Mouse (Mus musculus): ENCODE measurements around the gene Lrsam1. TPM values are rescaled to one million over a fixed set of nuclear protein-coding genes. Genes with fewer than 3 reads are reported as not detected.

Gene Lrsam1
- total and polyA plus RNA-seq, 2 experiments from 2014 or later, result 22.1 to 37.9 TPM

DNA sequence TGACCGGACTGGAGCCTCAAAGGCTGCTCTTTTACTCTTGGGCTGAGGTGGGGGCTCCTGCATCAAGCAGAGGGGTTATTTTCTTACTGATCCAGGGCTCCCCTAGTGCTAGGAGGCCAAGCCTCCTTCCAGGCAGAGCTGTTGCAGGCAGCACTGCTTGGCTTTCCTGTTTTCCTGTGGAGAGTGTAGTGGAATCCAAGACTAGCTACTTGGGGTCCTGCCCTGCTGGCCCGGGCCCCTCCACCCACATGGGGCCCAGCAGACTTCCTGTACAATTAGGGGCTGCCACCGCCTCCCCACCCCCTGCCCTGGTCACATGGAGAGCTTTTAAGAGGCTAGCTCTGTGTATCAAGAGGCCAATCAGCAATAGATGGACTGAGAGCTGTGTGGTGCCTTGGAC, 72.9 kb downstream of the Lrsam1 start:
- H3K9ac ChIP-seq (replicated peaks; ENCODE audit: low read length), result no peak overlapping the region
- no peak overlapping the region for H3K4me3 ChIP-seq (ENCODE audit: low read length)
- no peaks in the 10 kb centered on the region for H3K9me3 ChIP-seq (ENCODE audit: low read length)
- no peak; the same call in 1 of the 2 replicates for ATAC-seq
- no peak for DNase-seq (ENCODE audit: low spot score)
- H3K36me3 ChIP-seq (ENCODE audit: insufficient read depth, low read length), result no peaks in the 10 kb centered on the region
- H3K27ac ChIP-seq, result 0 out of 2 replicates have a peak overlapping the region, but pooled peaks have one; percentile 34
- TF ChIP-seq CTCF (IDR thresholded peaks at IDR 0.05; ENCODE audit: low read depth), result no peak
- 44% methylated on average over 3 of the region's 3 CpGs for WGBS
- no peaks in the 10 kb centered on the region for H3K27me3 ChIP-seq (ENCODE audit: insufficient read depth, low read length)
- peaks cover 5% of the 10 kb centered on the region for H3K4me1 ChIP-seq (ENCODE audit: insufficient read depth, low read length)
- H3K4me2 ChIP-seq (ENCODE audit: low read depth, low read length), result no peak overlapping the region

GRCm38 (mm10) chr2:32888029-32888428, 73.4 kb downstream of the Lrsam1 start:
- Histone ChIP-seq H3K9ac (replicated peaks; ENCODE audit: low read length) (no peak overlapping the region), H3K9me3 (ENCODE audit: low read length) (no peaks in the 10 kb centered on the region), H3K4me1 (ENCODE audit: insufficient read depth, low read length) (peaks cover 5% of the 10 kb centered on the region), H3K27me3 (ENCODE audit: insufficient read depth, low read length) (no peaks in the 10 kb centered on the region), H3K36me3 (ENCODE audit: insufficient read depth, low read length) (no peaks in the 10 kb centered on the region), H3K4me2 (ENCODE audit: low read depth, low read length) (no peak overlapping the region), H3K27ac (peak overlapping the region; percentile 34; the same call in 1 of the 2 replicates), H3K4me3 (ENCODE audit: low read length) (no peak overlapping the region)
- no peak; the same call in 1 of the 2 replicates for ATAC-seq
- 29% methylated on average over 9 of the region's 9 CpGs for WGBS
- no peak for DNase-seq (ENCODE audit: low spot score)
- no peak for TF ChIP-seq CTCF (IDR thresholded peaks at IDR 0.05; ENCODE audit: low read depth)

GRCm38 (mm10) chr2:32884745-32885144, 76.7 kb downstream of the Lrsam1 start:
- TF ChIP-seq CTCF (IDR thresholded peaks at IDR 0.05; ENCODE audit: low read depth), result no peak
- no peaks in the 10 kb centered on the region for H3K27me3 ChIP-seq (ENCODE audit: insufficient read depth, low read length)
- 40% methylated on average over 7 of the region's 7 CpGs for WGBS
- no peak overlapping the region for H3K4me2 ChIP-seq (ENCODE audit: low read depth, low read length)
- H3K36me3 ChIP-seq (ENCODE audit: insufficient read depth, low read length), result no peaks in the 10 kb centered on the region
- DNase-seq (ENCODE audit: low spot score) (no peak), ATAC-seq (no peak)
- H3K9me3 ChIP-seq (ENCODE audit: low read length), result no peaks in the 10 kb centered on the region
- no peak overlapping the region for H3K9ac ChIP-seq (replicated peaks; ENCODE audit: low read length)
- no peak overlapping the region for H3K27ac ChIP-seq
- H3K4me1 ChIP-seq (ENCODE audit: insufficient read depth, low read length), result peaks cover 24% of the 10 kb centered on the region
- no peak overlapping the region for H3K4me3 ChIP-seq (ENCODE audit: low read length)

DNA sequence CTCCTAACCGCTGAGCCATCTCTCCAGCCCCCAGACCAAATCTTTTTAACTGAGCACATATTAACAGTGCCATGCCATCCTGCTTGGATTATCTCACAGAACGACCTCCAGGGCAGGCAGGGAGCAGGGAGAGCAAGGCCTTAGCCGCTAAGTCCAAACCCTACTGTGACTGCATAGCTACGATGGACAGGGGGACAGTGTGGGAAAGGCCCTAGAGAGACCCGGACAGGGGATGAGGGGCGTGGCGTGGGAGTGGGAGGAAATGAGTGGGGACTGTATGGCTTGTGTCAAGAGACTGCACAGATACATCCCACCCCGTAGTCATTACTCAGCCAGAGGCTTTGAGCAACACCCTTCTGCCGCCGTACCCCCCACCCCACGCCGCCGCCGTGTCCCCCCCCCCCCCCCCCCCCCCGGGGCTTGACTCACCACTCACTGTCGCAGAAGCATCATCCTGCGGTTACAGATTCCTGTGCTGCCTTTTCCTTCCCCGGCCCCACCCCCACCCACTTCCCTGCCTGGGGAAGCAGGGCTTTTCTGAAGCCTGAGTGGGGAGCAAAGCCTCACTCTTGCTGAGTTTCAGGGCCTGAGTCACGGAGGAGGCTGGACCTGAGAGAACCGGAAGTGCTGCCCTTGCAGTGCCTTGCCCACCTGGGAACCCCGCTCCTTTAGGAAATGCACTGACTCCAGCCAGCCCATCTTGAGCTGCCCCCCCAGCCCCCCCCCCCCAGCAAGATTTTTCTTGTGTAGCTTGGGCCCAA, 79.0 kb downstream of the Lrsam1 start:
- Histone ChIP-seq H3K4me3 (ENCODE audit: low read length) (no peak overlapping the region), H3K27me3 (ENCODE audit: insufficient read depth, low read length) (no peaks in the 10 kb centered on the region), H3K36me3 (ENCODE audit: insufficient read depth, low read length) (no peaks in the 10 kb centered on the region), H3K9ac (replicated peaks; ENCODE audit: low read length) (no peak overlapping the region), H3K9me3 (ENCODE audit: low read length) (no peaks in the 10 kb centered on the region), H3K27ac (no peak overlapping the region), H3K4me1 (ENCODE audit: insufficient read depth, low read length) (peaks cover 33% of the 10 kb centered on the region), H3K4me2 (ENCODE audit: low read depth, low read length) (0 out of 2 replicates have a peak overlapping the region, but pooled peaks have one; percentile 3)
- no peak for TF ChIP-seq CTCF (IDR thresholded peaks at IDR 0.05; ENCODE audit: low read depth)
- 66% methylated on average over 12 of the region's 21 CpGs for WGBS
- ATAC-seq (no peak), DNase-seq (ENCODE audit: low spot score) (no peak)

- no peak for ATAC-seq
- Histone ChIP-seq H3K9ac (replicated peaks; ENCODE audit: low read length) (no peak overlapping the region), H3K4me2 (ENCODE audit: low read depth, low read length) (no peak overlapping the region), H3K4me3 (ENCODE audit: low read length) (no peak overlapping the region), H3K9me3 (ENCODE audit: low read length) (no peaks in the 10 kb centered on the region), H3K27ac (peak overlapping the region; percentile 49), H3K4me1 (ENCODE audit: insufficient read depth, low read length) (peaks cover 39% of the 10 kb centered on the region), H3K27me3 (ENCODE audit: insufficient read depth, low read length) (no peaks in the 10 kb centered on the region), H3K36me3 (ENCODE audit: insufficient read depth, low read length) (no peaks in the 10 kb centered on the region)
- TF ChIP-seq CTCF (IDR thresholded peaks at IDR 0.05; ENCODE audit: low read depth), result no peak
- WGBS, result 38% methylated on average over 3 of the region's 3 CpGs
- peak; percentile 63 for DNase-seq (ENCODE audit: low spot score)
These were observed 79.7 kb downstream of the Lrsam1 start for GRCm38 (mm10) chr2:32881723-32882122.

GRCm38 (mm10) chr2:32881054-32881453, 80.4 kb downstream of the Lrsam1 start:
- no peaks in the 10 kb centered on the region for H3K9me3 ChIP-seq (ENCODE audit: low read length)
- no peak for TF ChIP-seq CTCF (IDR thresholded peaks at IDR 0.05; ENCODE audit: low read depth)
- H3K4me3 ChIP-seq (ENCODE audit: low read length), result no peak overlapping the region
- H3K4me2 ChIP-seq (ENCODE audit: low read depth, low read length), result no peak overlapping the region
- no peak overlapping the region for H3K9ac ChIP-seq (replicated peaks; ENCODE audit: low read length)
- no peaks in the 10 kb centered on the region for H3K27me3 ChIP-seq (ENCODE audit: insufficient read depth, low read length)
- H3K36me3 ChIP-seq (ENCODE audit: insufficient read depth, low read length), result no peaks in the 10 kb centered on the region
- ATAC-seq (no peak), DNase-seq (ENCODE audit: low spot score) (no peak)
- peak overlapping the region; percentile 49 for H3K27ac ChIP-seq
- WGBS, result 41% methylated on average over 6 of the region's 6 CpGs
- H3K4me1 ChIP-seq (ENCODE audit: insufficient read depth, low read length), result peaks cover 41% of the 10 kb centered on the region

GRCm38 (mm10) chr2:32879593-32879992, 81.8 kb downstream of the Lrsam1 start:
- no peaks in the 10 kb centered on the region for H3K36me3 ChIP-seq (ENCODE audit: insufficient read depth, low read length)
- H3K9ac ChIP-seq (replicated peaks; ENCODE audit: low read length), result 0 out of 2 replicates have a peak overlapping the region, but pooled peaks have one; percentile 2
- no peak for TF ChIP-seq CTCF (IDR thresholded peaks at IDR 0.05; ENCODE audit: low read depth)
- no peak overlapping the region for H3K4me2 ChIP-seq (ENCODE audit: low read depth, low read length)
- DNase-seq (ENCODE audit: low spot score) (no peak), ATAC-seq (no peak)
- no peaks in the 10 kb centered on the region for H3K9me3 ChIP-seq (ENCODE audit: low read length)
- H3K27ac ChIP-seq, result peak overlapping the region; percentile 22; the same call in 1 of the 2 replicates
- H3K4me1 ChIP-seq (ENCODE audit: insufficient read depth, low read length), result peaks cover 41% of the 10 kb centered on the region
- no peaks in the 10 kb centered on the region for H3K27me3 ChIP-seq (ENCODE audit: insufficient read depth, low read length)
- H3K4me3 ChIP-seq (ENCODE audit: low read length), result no peak overlapping the region
- 84% methylated on average over 5 of the region's 5 CpGs for WGBS
